Mouse (Mus musculus): ENCODE measurements around the gene Nav2.

DNA sequence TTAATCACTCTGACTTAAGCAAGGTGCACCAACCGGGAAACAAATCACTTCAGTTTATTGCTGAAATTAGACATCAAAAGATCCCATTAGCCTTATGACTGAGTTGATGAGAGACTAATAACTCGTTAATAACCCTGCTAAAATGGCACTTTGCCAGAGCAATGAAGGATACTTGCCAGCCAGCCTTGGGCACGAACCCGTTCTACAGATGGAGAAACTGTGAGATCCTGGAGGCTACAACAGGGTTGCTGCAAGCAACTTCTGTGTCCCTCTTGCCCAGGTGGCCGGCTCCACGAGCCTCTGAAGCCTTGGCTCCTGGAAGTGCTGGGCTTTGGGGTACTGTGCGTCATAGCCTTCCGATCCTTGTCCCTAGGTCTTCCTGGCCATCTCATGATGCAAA, 681.1 kb downstream of the Nav2 start:
- TF ChIP-seq POLR2A (IDR thresholded peaks at IDR 0.05; ENCODE audit: insufficient read depth, low read length) (no peak), CTCF (IDR thresholded peaks at IDR 0.05; ENCODE audit: low read depth, low read length) (no peak), EP300 (IDR thresholded peaks at IDR 0.05; ENCODE audit: insufficient read depth, low read depth, low read length) (no peak)

All from ES-Bruce4 (cell line).